Mouse (Mus musculus) right cerebral cortex, postnatal 25 days (tissue): ENCODE results near the gene Wdr95.

Source experiments
- DNase-seq: peaks from one replicate; pipeline ENCODE4 v3.0.0; 2022

The Wdr95 gene

GRCm38 (mm10) chr5:149527999-149528729 is at the start of gene Wdr95:
TSS of gene Wdr95 (plus strand) at chr5:149528679.
- peak; percentile 36 for DNase-seq

GRCm38 (mm10) chr5:149481920-149482319 is 46.6 kb upstream of the Wdr95 start:
- no peak for DNase-seq

GRCm38 (mm10) chr5:149483321-149484052 is 45.0 kb upstream of the Wdr95 start:
- DNase-seq, result no peak

- no peak for DNase-seq
Measured at GRCm38 (mm10) chr5:149484270-149484669, 44.2 kb upstream of the Wdr95 start.

- DNase-seq, result no peak
Measured at GRCm38 (mm10) chr5:149485447-149485846, 43.0 kb upstream of the Wdr95 start.

GRCm38 (mm10) chr5:149488360-149489021 is 40.0 kb upstream of the Wdr95 start:
- DNase-seq, result no peak

GRCm38 (mm10) chr5:149489136-149489535 is 39.3 kb upstream of the Wdr95 start:
- DNase-seq, result peak; percentile 81

GRCm38 (mm10) chr5:149490275-149490674 is 38.2 kb upstream of the Wdr95 start:
- no peak for DNase-seq

- DNase-seq, result no peak
Measured at GRCm38 (mm10) chr5:149495655-149496054, 32.8 kb upstream of the Wdr95 start.

GRCm38 (mm10) chr5:149496401-149497066 is 31.9 kb upstream of the Wdr95 start:
- no peak for DNase-seq

- no peak for DNase-seq
Measured at GRCm38 (mm10) chr5:149499936-149500335, 28.5 kb upstream of the Wdr95 start.

- DNase-seq, result no peak
Measured at GRCm38 (mm10) chr5:149503423-149504175, 24.9 kb upstream of the Wdr95 start.

GRCm38 (mm10) chr5:149504985-149505384 is 23.5 kb upstream of the Wdr95 start:
- no peak for DNase-seq

GRCm38 (mm10) chr5:149506033-149506432 is 22.4 kb upstream of the Wdr95 start:
- no peak for DNase-seq

- no peak for DNase-seq
Measured at GRCm38 (mm10) chr5:149508094-149509029, 20.1 kb upstream of the Wdr95 start.

GRCm38 (mm10) chr5:149510323-149510722 is 18.2 kb upstream of the Wdr95 start:
- no peak for DNase-seq

GRCm38 (mm10) chr5:149512695-149513094 is 15.8 kb upstream of the Wdr95 start:
- no peak for DNase-seq

- no peak for DNase-seq
Measured at GRCm38 (mm10) chr5:149513438-149514086, 14.9 kb upstream of the Wdr95 start.

GRCm38 (mm10) chr5:149514087-149514671 is 14.3 kb upstream of the Wdr95 start:
- DNase-seq, result no peak

- DNase-seq, result no peak
Measured at GRCm38 (mm10) chr5:149514890-149515289, 13.6 kb upstream of the Wdr95 start.
